Mouse (Mus musculus): ENCODE results near the gene Klk6. TPM values are rescaled to one million over a fixed set of nuclear protein-coding genes. Genes with fewer than 3 reads are reported as not detected.

The Klk6 gene
- total and polyA plus RNA-seq, 2 experiments = not detected

DNA sequence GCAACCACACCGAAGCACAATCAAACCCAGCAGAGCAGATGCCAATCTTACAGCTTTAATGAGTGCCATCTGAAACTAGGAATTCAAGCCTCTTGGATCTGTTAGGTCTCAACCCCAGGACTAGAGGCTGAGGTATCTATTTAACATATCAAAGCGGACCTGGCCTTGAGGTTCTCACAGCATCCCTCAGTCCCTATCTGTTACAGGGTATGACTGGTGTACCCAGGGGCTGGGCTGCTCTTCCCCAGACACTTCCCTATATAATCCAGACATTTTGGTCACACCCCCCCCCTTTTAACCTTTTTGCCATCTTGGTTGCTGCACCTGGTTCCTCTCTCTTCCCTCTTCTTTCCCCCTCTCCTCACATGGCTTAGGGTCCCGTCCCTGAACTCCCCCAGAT lies 49.4 kb downstream of the Klk6 start:
- WGBS = 75% methylated on average over 3 of the region's 3 CpGs
- no peak for TF ChIP-seq CTCF (IDR thresholded peaks at IDR 0.05; ENCODE audit: low read depth, low read length)
- no peak for TF ChIP-seq POLR2A (IDR thresholded peaks at IDR 0.05; ENCODE audit: extremely low read depth, insufficient read depth, low read length)

GRCm38 (mm10) chr7:43874868-43875375 lies 50.6 kb downstream of the Klk6 start:
- DNase-seq (ENCODE audit: extremely low read depth, low read depth, low spot score) = no peak
- no peak overlapping the region for H3K27ac ChIP-seq (replicated peaks; ENCODE audit: insufficient read depth, low read depth, low read length)
- 90% methylated on average over 6 of the region's 6 CpGs for WGBS
- no peaks in the 10 kb centered on the region for H3K4me1 ChIP-seq (ENCODE audit: control insufficient read depth, insufficient read depth, low read length)
- no peaks in the 10 kb centered on the region for H3K36me3 ChIP-seq (ENCODE audit: control insufficient read depth, insufficient read depth, low read length)
- 0 out of 2 replicates have a peak, but pooled peaks cover 1% of the 10 kb centered on the region for H3K27me3 ChIP-seq (ENCODE audit: control insufficient read depth, insufficient read depth, low read length)
- no peak overlapping the region for H3K4me3 ChIP-seq (ENCODE audit: insufficient read depth, low read depth, low read length)
- H3K79me2 ChIP-seq (ENCODE audit: control insufficient read depth, insufficient read depth, low read length) = no peaks in the 10 kb centered on the region
- no peak overlapping the region for H3K9ac ChIP-seq (ENCODE audit: low read depth, low read length)
- TF ChIP-seq CTCF (IDR thresholded peaks at IDR 0.05; ENCODE audit: low read depth, low read length) (no peak), POLR2A (IDR thresholded peaks at IDR 0.05; ENCODE audit: extremely low read depth, insufficient read depth, low read length) (no peak)

More for the DNA sequence above, 49.4 kb downstream of the Klk6 start:
- Histone ChIP-seq H3K9ac (ENCODE audit: low read depth, low read length) (no peak overlapping the region), H3K27me3 (ENCODE audit: control insufficient read depth, insufficient read depth, low read length) (0 out of 2 replicates have a peak, but pooled peaks cover 3% of the 10 kb centered on the region), H3K79me2 (ENCODE audit: control insufficient read depth, insufficient read depth, low read length) (no peaks in the 10 kb centered on the region), H3K36me3 (ENCODE audit: control insufficient read depth, insufficient read depth, low read length) (no peaks in the 10 kb centered on the region), H3K4me1 (ENCODE audit: control insufficient read depth, insufficient read depth, low read length) (no peaks in the 10 kb centered on the region), H3K4me3 (ENCODE audit: insufficient read depth, low read depth, low read length) (no peak overlapping the region), H3K27ac (replicated peaks; ENCODE audit: insufficient read depth, low read depth, low read length) (no peak overlapping the region)
- DNase-seq (ENCODE audit: extremely low read depth, low read depth, low spot score) = no peak

DNA sequence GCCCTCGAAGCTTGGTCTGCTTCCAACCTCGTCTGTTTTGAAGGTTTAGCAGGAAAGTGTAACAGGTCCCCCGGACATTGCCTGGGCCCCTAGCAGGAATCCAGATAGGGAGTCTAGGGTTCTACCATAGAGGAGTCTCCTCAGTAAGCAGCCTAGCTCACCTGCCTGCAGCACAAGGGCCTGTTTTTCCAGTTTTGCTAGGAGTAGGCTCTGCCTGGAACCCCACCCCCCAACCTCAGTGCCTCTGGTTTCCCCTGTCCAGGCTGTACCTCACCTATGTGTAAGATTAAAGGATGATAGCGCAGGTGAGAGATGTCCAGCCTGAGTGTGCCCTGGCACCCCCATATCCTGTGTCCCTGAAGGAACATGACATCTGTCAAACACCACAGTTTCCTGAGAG lies 52.1 kb downstream of the Klk6 start:
- Histone ChIP-seq H3K9ac (ENCODE audit: low read depth, low read length) (no peak overlapping the region), H3K4me3 (ENCODE audit: insufficient read depth, low read depth, low read length) (no peak overlapping the region), H3K27me3 (ENCODE audit: control insufficient read depth, insufficient read depth, low read length) (no peaks in the 10 kb centered on the region), H3K4me1 (ENCODE audit: control insufficient read depth, insufficient read depth, low read length) (no peaks in the 10 kb centered on the region), H3K36me3 (ENCODE audit: control insufficient read depth, insufficient read depth, low read length) (no peaks in the 10 kb centered on the region), H3K79me2 (ENCODE audit: control insufficient read depth, insufficient read depth, low read length) (no peaks in the 10 kb centered on the region), H3K27ac (replicated peaks; ENCODE audit: insufficient read depth, low read depth, low read length) (no peak overlapping the region)
- DNase-seq (ENCODE audit: extremely low read depth, low read depth, low spot score) = no peak
- TF ChIP-seq POLR2A (IDR thresholded peaks at IDR 0.05; ENCODE audit: extremely low read depth, insufficient read depth, low read length) (no peak), CTCF (IDR thresholded peaks at IDR 0.05; ENCODE audit: low read depth, low read length) (no peak)
- 62% methylated on average over 4 of the region's 4 CpGs for WGBS

DNA sequence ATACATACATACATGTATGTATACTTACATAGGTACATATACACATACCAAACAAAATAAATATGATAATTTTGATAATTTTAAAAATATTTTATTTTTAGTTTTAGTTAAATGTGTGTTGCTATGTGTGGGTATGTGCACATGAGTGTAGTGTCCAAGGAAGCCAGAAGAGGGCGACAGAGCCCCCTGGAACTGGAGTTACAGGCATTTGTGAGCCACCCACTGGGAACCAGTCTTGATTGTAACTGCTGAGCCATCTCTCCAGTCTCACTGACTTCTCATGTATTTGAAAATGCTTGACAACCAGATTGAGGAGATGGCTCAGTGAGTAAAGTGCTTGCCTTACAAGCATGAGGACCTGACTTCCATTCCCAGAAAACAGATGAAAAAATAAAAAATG lies 54.0 kb downstream of the Klk6 start:
- Histone ChIP-seq H3K27me3 (ENCODE audit: control insufficient read depth, insufficient read depth, low read length) (no peaks in the 10 kb centered on the region), H3K36me3 (ENCODE audit: control insufficient read depth, insufficient read depth, low read length) (no peaks in the 10 kb centered on the region), H3K4me3 (ENCODE audit: insufficient read depth, low read depth, low read length) (no peak overlapping the region), H3K27ac (replicated peaks; ENCODE audit: insufficient read depth, low read depth, low read length) (no peak overlapping the region), H3K79me2 (ENCODE audit: control insufficient read depth, insufficient read depth, low read length) (no peaks in the 10 kb centered on the region), H3K9ac (ENCODE audit: low read depth, low read length) (no peak overlapping the region), H3K4me1 (ENCODE audit: control insufficient read depth, insufficient read depth, low read length) (no peaks in the 10 kb centered on the region)
- no peak for DNase-seq (ENCODE audit: extremely low read depth, low read depth, low spot score)
- WGBS = 34% methylated on average over 1 of the region's 1 CpGs
- TF ChIP-seq CTCF (IDR thresholded peaks at IDR 0.05; ENCODE audit: low read depth, low read length) (no peak), POLR2A (IDR thresholded peaks at IDR 0.05; ENCODE audit: extremely low read depth, insufficient read depth, low read length) (no peak)

- Histone ChIP-seq H3K36me3 (ENCODE audit: control insufficient read depth, insufficient read depth, low read length) (no peaks in the 10 kb centered on the region), H3K27ac (replicated peaks; ENCODE audit: insufficient read depth, low read depth, low read length) (no peak within 1 kb of the TSS), H3K9ac (ENCODE audit: low read depth, low read length) (no peak within 1 kb of the TSS), H3K79me2 (ENCODE audit: control insufficient read depth, insufficient read depth, low read length) (no peaks in the 10 kb centered on the region), H3K27me3 (ENCODE audit: control insufficient read depth, insufficient read depth, low read length) (no peaks in the 10 kb centered on the region), H3K4me3 (ENCODE audit: insufficient read depth, low read depth, low read length) (no peak within 1 kb of the TSS), H3K4me1 (ENCODE audit: control insufficient read depth, insufficient read depth, low read length) (no peaks in the 10 kb centered on the region)
- 5% methylated on average over 3 of the region's 3 CpGs for WGBS
- DNase-seq (ENCODE audit: extremely low read depth, low read depth, low spot score) = no peak
- TF ChIP-seq POLR2A (IDR thresholded peaks at IDR 0.05; ENCODE audit: extremely low read depth, insufficient read depth, low read length) (no peak), CTCF (IDR thresholded peaks at IDR 0.05; ENCODE audit: low read depth, low read length) (no peak)
Observed at GRCm38 (mm10) chr7:43880912-43881311, 56.6 kb downstream of the Klk6 start, which contains the start of gene Klk4. Klk4 (plus strand) TSS chr7:43881160.

Other genes with a start within 250 kb of the Klk6 start
- gene Zfp719, start 244.9 kb upstream of the Klk6 start, total RNA-seq (2014; rRNA removed) = 3.5 and 3.9 TPM in 2 replicates
- 0.59 and 1.1 TPM in 2 replicates for gene Zfp719, start 244.9 kb upstream of the Klk6 start, polyA plus RNA-seq (2012; rRNA removed)
- gene Zfp819, start 217.3 kb upstream of the Klk6 start, total RNA-seq (2014; rRNA removed) = 0.09 TPM in 1 of 2 replicates, not detected in the other
- gene Zfp819, start 217.3 kb upstream of the Klk6 start, polyA plus RNA-seq (2012; rRNA removed) = not detected in 2 replicates
- not detected in 2 replicates for gene Ceacam18, start 189.8 kb upstream of the Klk6 start, total RNA-seq (2014; rRNA removed)
- not detected in 2 replicates for gene Ceacam18, start 189.8 kb upstream of the Klk6 start, polyA plus RNA-seq (2012; rRNA removed)
- 2.1 and 3.0 TPM in 2 replicates for gene Siglece, start 164.3 kb upstream of the Klk6 start, total RNA-seq (2014; rRNA removed)
- 2.2 and 4.5 TPM in 2 replicates for gene Siglece, start 164.3 kb upstream of the Klk6 start, polyA plus RNA-seq (2012; rRNA removed)
- gene Ctu1, start 152.5 kb upstream of the Klk6 start, total RNA-seq (2014; rRNA removed) = 2.4 and 3.2 TPM in 2 replicates
- gene Ctu1, start 152.5 kb upstream of the Klk6 start, polyA plus RNA-seq (2012; rRNA removed) = 5.1 and 5.8 TPM in 2 replicates
- gene Klk14, start 134.1 kb upstream of the Klk6 start, total RNA-seq (2014; rRNA removed) = not detected in 2 replicates
- not detected in 2 replicates for gene Klk14, start 134.1 kb upstream of the Klk6 start, polyA plus RNA-seq (2012; rRNA removed)
- not detected in 2 replicates for gene Klk13, start 111.9 kb upstream of the Klk6 start, total RNA-seq (2014; rRNA removed)
- not detected in 2 replicates for gene Klk13, start 111.9 kb upstream of the Klk6 start, polyA plus RNA-seq (2012; rRNA removed)
- gene Klk12, start 55.6 kb upstream of the Klk6 start, total RNA-seq (2014; rRNA removed) = not detected in 2 replicates
- not detected in 2 replicates for gene Klk12, start 55.6 kb upstream of the Klk6 start, polyA plus RNA-seq (2012; rRNA removed)
- gene Klk11, start 49.9 kb upstream of the Klk6 start, total RNA-seq (2014; rRNA removed) = not detected in 2 replicates
- gene Klk11, start 49.9 kb upstream of the Klk6 start, polyA plus RNA-seq (2012; rRNA removed) = not detected in 2 replicates
- not detected in 2 replicates for gene Klk10, start 43.5 kb upstream of the Klk6 start, total RNA-seq (2014; rRNA removed)
- not detected in 2 replicates for gene Klk10, start 43.5 kb upstream of the Klk6 start, polyA plus RNA-seq (2012; rRNA removed)
- gene Klk9, start 32.6 kb upstream of the Klk6 start, total RNA-seq (2014; rRNA removed) = not detected in 2 replicates
- gene Klk9, start 32.6 kb upstream of the Klk6 start, polyA plus RNA-seq (2012; rRNA removed) = not detected in 2 replicates
- gene Klk8, start 26.9 kb upstream of the Klk6 start, total RNA-seq (2014; rRNA removed) = 0.65 and 1.1 TPM in 2 replicates
- 0.31 TPM in 1 of 2 replicates, not detected in the other for gene Klk8, start 26.9 kb upstream of the Klk6 start, polyA plus RNA-seq (2012; rRNA removed)
- not detected in 2 replicates for gene Klk7, start 13.2 kb upstream of the Klk6 start, total RNA-seq (2014; rRNA removed)
- not detected in 2 replicates for gene Klk7, start 13.2 kb upstream of the Klk6 start, polyA plus RNA-seq (2012; rRNA removed)
- gene Klk5, start 17.5 kb downstream of the Klk6 start, total RNA-seq (2014; rRNA removed) = not detected in 2 replicates
- not detected in 2 replicates for gene Klk5, start 17.5 kb downstream of the Klk6 start, polyA plus RNA-seq (2012; rRNA removed)
- gene Klk4, start 56.7 kb downstream of the Klk6 start, total RNA-seq (2014; rRNA removed) = not detected in 2 replicates
- not detected in 2 replicates for gene Klk4, start 56.7 kb downstream of the Klk6 start, polyA plus RNA-seq (2012; rRNA removed)
- gene Klk15, start 109.2 kb downstream of the Klk6 start, total RNA-seq (2014; rRNA removed) = not detected in 2 replicates
- gene Klk15, start 109.2 kb downstream of the Klk6 start, polyA plus RNA-seq (2012; rRNA removed) = not detected in 2 replicates
- gene Klk1b8, start 126.2 kb downstream of the Klk6 start, total RNA-seq (2014; rRNA removed) = not detected in 2 replicates
- not detected in 2 replicates for gene Klk1b8, start 126.2 kb downstream of the Klk6 start, polyA plus RNA-seq (2012; rRNA removed)
- not detected in 2 replicates for gene Klk1b1, start 142.3 kb downstream of the Klk6 start, total RNA-seq (2014; rRNA removed)
- not detected in 2 replicates for gene Klk1b1, start 142.3 kb downstream of the Klk6 start, polyA plus RNA-seq (2012; rRNA removed)
- gene Klk1b9, start 151.6 kb downstream of the Klk6 start, total RNA-seq (2014; rRNA removed) = not detected in 2 replicates
- not detected in 2 replicates for gene Klk1b9, start 151.6 kb downstream of the Klk6 start, polyA plus RNA-seq (2012; rRNA removed)
- gene Klk1b11, start 171.4 kb downstream of the Klk6 start, total RNA-seq (2014; rRNA removed) = not detected in 2 replicates
- gene Klk1b11, start 171.4 kb downstream of the Klk6 start, polyA plus RNA-seq (2012; rRNA removed) = not detected in 2 replicates
- not detected in 2 replicates for gene Klk1b26, start 187.7 kb downstream of the Klk6 start, total RNA-seq (2014; rRNA removed)
- gene Klk1b26, start 187.7 kb downstream of the Klk6 start, polyA plus RNA-seq (2012; rRNA removed) = not detected in 2 replicates
- not detected in 2 replicates for gene Klk1b27, start 227.8 kb downstream of the Klk6 start, total RNA-seq (2014; rRNA removed)
- gene Klk1b27, start 227.8 kb downstream of the Klk6 start, polyA plus RNA-seq (2012; rRNA removed) = 0.10 TPM in 1 of 2 replicates, not detected in the other